Mouse (Mus musculus) olfactory bulb, adult 2 months (tissue): ENCODE results near the gene Iqsec1.

Experiments used
- CTCF ChIP-seq: fragments of 200-500 bp; IDR thresholded peaks from 2 replicates; pipeline ENCODE4 v1.5.1; 2012; ENCODE audit warnings: low read depth, mild to moderate bottlenecking, low read length, moderate library complexity; ENCODE audit not compliant: insufficient read depth
- POLR2A ChIP-seq: fragments of 200-500 bp; IDR thresholded peaks from 2 replicates; pipeline ENCODE4 v1.6.1; 2012; ENCODE audit warnings: mild to moderate bottlenecking, low read depth, low read length, moderate library complexity; ENCODE audit not compliant: insufficient read depth

DNA sequence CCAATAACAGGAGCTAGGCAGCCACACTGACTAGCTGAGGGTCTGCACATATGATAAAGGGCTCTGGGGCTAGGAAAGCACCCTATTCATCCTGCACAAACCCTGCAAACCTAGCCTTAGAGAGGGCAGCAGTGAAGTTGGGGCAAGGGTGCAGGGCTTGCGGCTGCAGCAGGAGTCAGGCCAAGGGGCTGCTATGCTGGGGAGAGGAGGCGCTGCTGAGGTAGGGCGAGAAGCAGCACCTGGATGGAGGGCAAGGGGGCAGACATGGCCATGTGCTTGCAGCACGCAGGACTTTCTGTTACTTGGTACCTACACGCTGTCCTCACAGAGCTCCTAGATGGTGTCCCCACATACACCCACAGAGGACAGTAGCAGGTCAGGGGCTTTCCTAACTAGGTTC is 246.8 kb downstream of the Iqsec1 start:
- TF ChIP-seq POLR2A (no peak), CTCF (no peak)
